Mouse (Mus musculus): Measurements from ENCODE around the gene Irx2.

The Irx2 gene

GRCm38 (mm10) chr13:72628462-72628916, at the start of gene Irx2:
TSS of gene Irx2 (plus strand) at chr13:72628820.
- peak; percentile 91 for DNase-seq

DNA sequence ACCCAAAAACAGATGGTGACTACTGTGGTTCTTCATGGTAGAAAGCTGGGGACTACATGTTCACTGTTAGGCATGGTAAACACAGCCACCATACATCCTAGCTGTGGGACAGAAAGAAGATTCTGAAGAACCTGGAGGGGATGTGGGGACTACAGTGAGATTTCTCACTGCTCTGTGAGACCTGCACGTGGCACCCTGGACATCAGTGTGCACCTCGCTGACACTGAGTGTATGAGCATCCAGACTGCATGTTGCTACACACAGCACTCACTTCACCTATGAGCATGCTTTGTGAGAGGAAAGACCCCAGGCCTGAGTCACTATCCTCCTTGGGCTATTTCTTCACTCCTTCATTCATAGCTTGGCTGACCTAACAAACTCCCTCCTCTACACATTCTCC, 47.3 kb upstream of the Irx2 start:
- no peak for DNase-seq

GRCm38 (mm10) chr13:72592526-72592925, 36.1 kb upstream of the Irx2 start:
- no peak for DNase-seq

DNA sequence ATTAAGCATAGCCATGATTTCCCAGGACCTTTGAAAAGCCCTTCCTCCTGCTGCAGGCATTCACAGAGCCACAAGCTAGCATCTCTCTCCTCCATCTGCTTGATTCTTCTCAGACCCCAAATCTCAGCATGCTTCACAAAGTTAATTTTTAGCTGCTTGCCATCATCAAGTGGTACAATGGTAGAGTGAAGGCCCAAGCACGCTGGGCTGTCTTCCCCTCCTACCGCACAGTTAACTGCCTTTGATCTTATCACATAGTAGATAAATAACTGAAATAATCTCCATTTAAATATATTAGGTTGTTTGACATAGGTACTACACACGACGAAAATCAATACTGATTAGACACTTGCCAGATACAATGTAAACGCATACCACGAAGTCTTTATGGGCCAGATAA, 35.3 kb upstream of the Irx2 start:
- no peak for DNase-seq

DNA sequence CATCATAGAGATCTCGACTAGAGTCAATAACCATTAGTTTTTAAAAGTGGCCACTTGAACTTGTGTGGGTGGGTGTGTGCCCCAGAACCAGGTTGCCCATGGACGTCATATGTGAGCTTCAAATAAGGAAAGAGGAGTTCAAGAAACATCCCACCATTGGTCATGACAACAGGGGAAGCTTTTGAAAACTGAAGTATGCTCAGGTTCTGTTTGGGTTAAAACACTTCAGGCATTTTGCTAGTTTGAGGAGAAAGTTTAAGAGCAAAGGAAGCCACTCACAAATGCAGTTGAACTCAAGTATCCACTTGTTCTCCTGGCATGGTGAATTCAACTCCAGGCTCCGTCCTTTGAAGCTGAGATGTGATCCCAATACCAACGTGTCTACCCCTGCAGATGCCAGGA, 34.9 kb upstream of the Irx2 start:
- DNase-seq = no peak

DNA sequence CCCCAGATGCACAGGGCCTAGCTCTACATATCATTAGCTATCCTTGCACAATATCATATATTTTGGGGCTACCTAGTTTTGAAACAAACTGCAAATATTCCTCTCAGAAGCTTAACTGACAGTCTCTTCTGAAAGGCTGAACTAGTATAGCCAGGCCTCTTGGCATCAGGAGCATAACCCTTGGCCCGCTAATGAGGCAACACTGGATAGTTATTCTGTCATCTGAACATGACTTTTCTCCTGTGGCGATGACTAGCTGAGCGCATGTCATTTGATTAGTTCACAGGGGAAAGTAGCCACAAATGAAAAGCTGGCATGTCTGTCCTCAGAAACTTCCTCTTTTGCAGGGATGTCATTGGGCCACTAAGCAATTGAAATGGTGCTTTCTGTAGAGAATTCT, 29.4 kb upstream of the Irx2 start:
- DNase-seq = no peak

GRCm38 (mm10) chr13:72608706-72609105, 19.9 kb upstream of the Irx2 start:
- no peak for DNase-seq

GRCm38 (mm10) chr13:72610277-72610676, 18.3 kb upstream of the Irx2 start:
- DNase-seq = no peak

DNA sequence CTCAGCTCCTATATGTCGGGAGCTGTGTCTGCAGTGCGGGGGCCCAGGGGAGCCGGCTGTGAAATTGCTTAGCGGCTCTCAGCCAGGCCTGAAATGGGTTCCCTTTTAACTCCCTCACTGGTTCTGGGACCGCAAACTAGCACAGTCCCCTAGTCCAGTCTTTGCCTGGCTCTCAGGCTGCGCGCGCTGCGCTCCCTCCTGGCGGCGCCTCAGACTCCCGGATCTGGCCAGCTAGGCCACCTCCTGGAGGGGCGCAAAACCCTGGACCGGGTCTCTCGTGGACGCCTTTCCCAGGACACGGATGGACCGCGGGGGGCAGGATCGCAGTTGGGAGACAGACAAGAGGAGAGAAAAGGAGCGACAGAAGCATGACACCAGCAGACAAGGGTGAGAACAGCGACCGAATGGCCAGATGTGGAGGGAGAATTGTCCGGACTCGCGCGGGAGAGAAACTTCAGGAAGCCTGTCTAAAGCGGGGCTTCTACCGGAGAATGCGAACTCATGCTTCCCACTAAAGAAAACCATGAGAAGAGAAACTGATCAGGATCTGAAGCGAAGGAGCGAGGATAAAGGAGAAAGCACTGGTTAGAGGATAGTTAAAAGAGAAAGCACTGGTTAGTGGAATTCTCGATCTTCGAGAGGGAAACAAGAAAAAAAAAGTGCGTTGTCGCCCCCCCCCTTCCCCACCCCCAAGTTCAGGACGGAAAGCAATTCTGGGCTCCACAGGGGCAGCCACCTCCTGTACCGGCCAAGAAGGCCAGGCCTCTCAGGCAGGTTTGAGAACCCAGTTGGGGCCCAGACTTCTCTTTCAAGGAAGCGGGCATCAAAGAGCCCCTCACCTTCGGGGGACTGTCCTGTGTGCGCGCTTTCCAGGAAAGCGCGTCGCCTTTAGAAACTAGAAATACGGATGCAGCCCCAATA, 4.4 kb upstream of the Irx2 start:
- peak; percentile 52 for DNase-seq

GRCm38 (mm10) chr13:72624847-72625170, 3.8 kb upstream of the Irx2 start:
- DNase-seq = no peak

DNA sequence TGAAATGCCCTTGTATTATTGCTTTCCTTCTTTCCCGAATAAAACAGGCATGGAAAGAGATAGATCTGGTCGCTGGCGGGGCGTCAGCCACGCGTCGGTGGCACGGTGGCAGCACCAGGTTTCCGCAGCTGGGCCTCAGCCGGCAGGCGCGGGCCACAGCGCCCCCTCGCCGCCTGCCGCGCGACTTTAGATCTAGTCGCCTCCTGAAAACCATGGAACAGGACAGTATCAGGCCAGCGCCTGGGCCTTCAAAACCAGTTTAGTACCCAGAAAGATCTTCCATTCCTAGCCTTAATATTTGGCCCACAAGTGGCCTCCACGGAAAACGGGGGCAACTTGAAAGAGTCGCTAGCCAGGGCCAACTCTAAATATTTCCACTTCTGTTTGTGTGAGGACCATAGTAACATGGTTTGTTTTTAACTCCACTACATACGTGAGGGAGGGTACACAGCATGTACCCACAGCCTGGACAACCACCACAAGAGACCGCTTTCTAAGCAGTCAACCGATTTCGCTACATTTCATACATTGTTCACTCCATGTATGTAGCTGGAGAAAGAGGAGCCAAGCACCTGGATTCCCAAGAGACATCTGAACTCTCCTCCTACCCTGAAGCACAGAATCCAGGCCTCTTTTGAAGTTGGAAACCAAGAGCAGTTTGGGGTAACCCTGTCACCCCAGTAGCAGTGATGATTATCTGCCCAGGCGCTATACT, 3.2 kb upstream of the Irx2 start:
- DNase-seq = peak; percentile 59

GRCm38 (mm10) chr13:72627391-72628321, 964 bp upstream of the Irx2 start:
- peak; percentile 75 for DNase-seq

GRCm38 (mm10) chr13:72628935-72629631, 463 bp downstream of the Irx2 start:
- no peak for DNase-seq

DNA sequence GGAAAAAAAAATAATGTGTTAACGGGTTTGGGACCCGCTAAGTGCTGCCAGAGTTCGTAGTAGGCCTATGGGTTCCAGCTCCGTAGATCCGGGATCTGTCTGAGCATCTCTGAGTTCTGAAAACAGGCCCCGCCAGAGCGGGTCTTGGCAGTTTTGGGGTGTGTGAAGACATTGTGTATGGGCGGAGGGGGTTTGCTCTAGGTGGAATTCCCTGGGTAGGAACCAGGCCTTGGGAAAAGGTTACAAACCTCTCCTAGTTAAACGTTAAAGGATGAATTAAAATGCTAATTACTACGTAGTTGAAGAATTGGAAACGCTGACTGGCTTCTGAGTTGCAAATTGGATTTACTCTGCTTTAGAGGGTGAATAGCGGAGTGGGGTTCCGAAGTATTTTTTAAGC, 1.2 kb downstream of the Irx2 start:
- peak; percentile 34 for DNase-seq

- DNase-seq = no peak
Observed at GRCm38 (mm10) chr13:72630501-72631372, 2.1 kb downstream of the Irx2 start.

GRCm38 (mm10) chr13:72631373-72632021, 2.9 kb downstream of the Irx2 start:
- no peak for DNase-seq

- DNase-seq = no peak
Observed at GRCm38 (mm10) chr13:72632361-72632760, 3.7 kb downstream of the Irx2 start.

GRCm38 (mm10) chr13:72633097-72633496, 4.5 kb downstream of the Irx2 start:
- no peak for DNase-seq

- no peak for DNase-seq
Observed at GRCm38 (mm10) chr13:72634752-72635315, 6.2 kb downstream of the Irx2 start.

DNA sequence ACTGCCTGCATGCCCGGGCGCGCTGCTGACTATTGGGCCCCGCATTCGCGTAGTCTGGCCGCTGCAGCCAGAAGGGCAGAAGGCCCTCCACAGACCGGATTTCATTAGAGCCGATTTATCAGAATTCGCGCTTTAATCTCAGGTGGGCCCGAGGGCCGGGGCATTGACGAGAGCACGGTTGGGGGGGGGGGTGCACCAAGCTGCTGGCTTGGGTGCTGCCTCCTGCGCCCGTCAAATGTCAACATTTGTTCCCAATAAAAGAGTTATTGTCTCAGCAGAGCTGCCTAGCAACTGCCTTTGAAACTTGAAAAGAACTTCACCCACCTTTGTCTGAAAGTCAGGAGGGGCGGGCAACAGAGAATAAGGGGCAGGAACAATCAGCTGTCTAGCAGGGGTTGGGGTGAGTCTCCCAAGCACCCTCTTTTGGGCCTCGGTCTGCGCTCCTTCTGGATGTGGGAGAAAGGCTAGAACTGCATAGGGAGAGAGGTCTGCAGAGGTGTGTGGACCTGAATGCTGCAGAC, 7.8 kb downstream of the Irx2 start:
- DNase-seq = no peak

All from kidney, postnatal 14 days (tissue).